Mouse (Mus musculus) heart, embryonic 13.5 days (tissue): ENCODE measurements around the gene Try4. TPM values are rescaled to one million over a fixed set of nuclear protein-coding genes. Genes with fewer than 3 reads are reported as not detected.
"Not testable (repeated sequence)": the region's sequence is repeated elsewhere in the genome, so short reads cannot be mapped to it uniquely, and the experiment has no call there.

ENCODE experiments used
- ATAC-seq: fragments of 200-750 bp; cut with Nextera tagmentation; 2 replicates; pipeline ENCODE4 v1.8.0; 2017; ENCODE audit warnings: moderate TSS enrichment; ENCODE audit not compliant: insufficient number of reproducible peaks, low FRiP score, low TSS enrichment; ENCODE audit errors: extremely low read depth
- H3K27ac ChIP-seq: fragments of 300-500 bp; sonication (generic); replicated peaks from 2 replicates; pipeline ENCODE4 v1.5.1; 2015; ENCODE audit warnings: moderate library complexity, mild to moderate bottlenecking, inconsistent platforms
- H3K27me3 ChIP-seq: fragments of 300-500 bp; sonication (generic); replicated peaks from 2 replicates; pipeline ENCODE4 v1.6.1; 2015; ENCODE audit warnings: mild to moderate bottlenecking, inconsistent platforms
- H3K36me3 ChIP-seq: fragments of 300-500 bp; sonication (generic); 2 replicates; pipeline ENCODE4 v1.6.1; 2015; ENCODE audit warnings: mild to moderate bottlenecking, inconsistent platforms
- H3K4me1 ChIP-seq: fragments of 300-500 bp; sonication (generic); 2 replicates; pipeline ENCODE4 v1.6.1; 2015; ENCODE audit warnings: inconsistent platforms
- H3K4me2 ChIP-seq: fragments of 300-500 bp; sonication (generic); 2 replicates; pipeline ENCODE4 v1.6.1; 2015; ENCODE audit warnings: inconsistent platforms, mild to moderate bottlenecking, moderate library complexity
- H3K4me3 ChIP-seq: fragments of 300-500 bp; sonication (generic); 2 replicates; pipeline ENCODE4 v1.5.1; 2015; ENCODE audit warnings: moderate library complexity, mild to moderate bottlenecking, inconsistent platforms
- H3K9ac ChIP-seq: fragments of 300-500 bp; sonication (generic); 2 replicates; pipeline ENCODE4 v1.6.1; 2015; ENCODE audit warnings: inconsistent platforms, mild to moderate bottlenecking, moderate library complexity
- H3K9me3 ChIP-seq: fragments of 300-500 bp; sonication (generic); 2 replicates; pipeline ENCODE4 v1.6.1; 2016; ENCODE audit warnings: inconsistent platforms
- WGBS: fragments of 180-500 bp; shearing (Covaris S2); methylation state at CpG from one replicate; pipeline ENCODE4 v1.1.7; 2015; ENCODE audit warnings: mixed read lengths; 5-methylcytosine and 5-hydroxymethylcytosine counted together
- polyA plus RNA-seq: library from polyadenylated mRNA; unstranded; fragments of >200 nt; fragmentation: Nextera tagmentation; extraction: Ambion mirVana; gene quantifications from 2 replicates; pipeline ENCODE4 v1.2.1, GENCODE M21; 2015

The Try4 gene
- not detected in 2 replicates for polyA plus RNA-seq

- H3K9me3 ChIP-seq = no peaks in the 10 kb centered on the region
- no peaks in the 10 kb centered on the region for H3K4me1 ChIP-seq
- H3K4me2 ChIP-seq = no peak within 1 kb of the TSS
- ATAC-seq = no peak
- WGBS = 61% methylated on average over 1 of the region's 1 CpGs
- no peak within 1 kb of the TSS for H3K9ac ChIP-seq
- H3K36me3 ChIP-seq = no peaks in the 10 kb centered on the region
- H3K4me3 ChIP-seq = no peak within 1 kb of the TSS
- no peaks in the 10 kb centered on the region for H3K27me3 ChIP-seq
- no peak within 1 kb of the TSS for H3K27ac ChIP-seq
Measured at GRCm38 (mm10) chr6:41301969-41302368, at the start of gene Try4. Try4 (plus strand) TSS chr6:41302269.

GRCm38 (mm10) chr6:41253314-41253713 is 48.8 kb upstream of the Try4 start:
- H3K4me1 ChIP-seq = not testable (repeated sequence)

GRCm38 (mm10) chr6:41256424-41256823 is 45.6 kb upstream of the Try4 start:
- no peak overlapping the region for H3K27ac ChIP-seq
- H3K9me3 ChIP-seq = no peaks in the 10 kb centered on the region
- no peak overlapping the region for H3K4me2 ChIP-seq
- no peak for ATAC-seq
- peaks cover 9% of the 10 kb centered on the region; the same call in 1 of the 2 replicates for H3K4me1 ChIP-seq
- H3K4me3 ChIP-seq = no peak overlapping the region
- H3K27me3 ChIP-seq = no peaks in the 10 kb centered on the region
- H3K36me3 ChIP-seq = no peaks in the 10 kb centered on the region
- H3K9ac ChIP-seq = no peak overlapping the region
- 62% methylated on average over 2 of the region's 2 CpGs for WGBS

More at GRCm38 (mm10) chr6:41253314-41253713, 48.8 kb upstream of the Try4 start:
- not testable (repeated sequence) for H3K4me2 ChIP-seq, H3K36me3 ChIP-seq, ATAC-seq, H3K4me3 ChIP-seq, H3K9ac ChIP-seq, H3K27me3 ChIP-seq, H3K27ac ChIP-seq, H3K9me3 ChIP-seq
- 74% methylated on average over 9 of the region's 9 CpGs for WGBS

GRCm38 (mm10) chr6:41257432-41257831 is 44.6 kb upstream of the Try4 start:
- Histone ChIP-seq H3K9me3 (no peaks in the 10 kb centered on the region), H3K9ac (no peak overlapping the region), H3K27me3 (no peaks in the 10 kb centered on the region), H3K27ac (no peak overlapping the region), H3K36me3 (no peaks in the 10 kb centered on the region), H3K4me3 (no peak overlapping the region), H3K4me1 (peaks cover 9% of the 10 kb centered on the region; the same call in 1 of the 2 replicates), H3K4me2 (no peak overlapping the region)
- ATAC-seq = no peak
- WGBS = 66% methylated on average over 3 of the region's 3 CpGs

- Histone ChIP-seq H3K27me3 (no peaks in the 10 kb centered on the region), H3K36me3 (no peaks in the 10 kb centered on the region), H3K9ac (no peak overlapping the region), H3K4me1 (0 out of 2 replicates have a peak, but pooled peaks cover 2% of the 10 kb centered on the region), H3K4me3 (no peak overlapping the region), H3K9me3 (0 out of 2 replicates have a peak, but pooled peaks cover 6% of the 10 kb centered on the region), H3K4me2 (no peak overlapping the region), H3K27ac (no peak overlapping the region)
- 42% methylated on average over 3 of the region's 3 CpGs for WGBS
- no peak for ATAC-seq
Measured at GRCm38 (mm10) chr6:41262796-41263195, 39.3 kb upstream of the Try4 start.

GRCm38 (mm10) chr6:41266140-41266539 is 35.9 kb upstream of the Try4 start:
- Histone ChIP-seq H3K4me2 (no peak overlapping the region), H3K9me3 (0 out of 2 replicates have a peak, but pooled peaks cover 6% of the 10 kb centered on the region), H3K36me3 (no peaks in the 10 kb centered on the region), H3K27ac (no peak overlapping the region), H3K9ac (no peak overlapping the region), H3K4me3 (no peak overlapping the region), H3K4me1 (no peaks in the 10 kb centered on the region), H3K27me3 (no peaks in the 10 kb centered on the region)
- no peak for ATAC-seq
- 65% methylated on average over 6 of the region's 6 CpGs for WGBS

- H3K9me3 ChIP-seq = no peaks in the 10 kb centered on the region
- H3K9ac ChIP-seq = no peak overlapping the region
- no peaks in the 10 kb centered on the region for H3K27me3 ChIP-seq
- 13% methylated on average over 1 of the region's 1 CpGs for WGBS
- no peak for ATAC-seq
- H3K27ac ChIP-seq = no peak overlapping the region
- H3K4me1 ChIP-seq = no peaks in the 10 kb centered on the region
- no peak overlapping the region for H3K4me3 ChIP-seq
- H3K4me2 ChIP-seq = no peak overlapping the region
- H3K36me3 ChIP-seq = no peaks in the 10 kb centered on the region
Measured at GRCm38 (mm10) chr6:41298255-41298654, 3.8 kb upstream of the Try4 start.

- ATAC-seq, H3K36me3 ChIP-seq, H3K4me2 ChIP-seq, H3K27me3 ChIP-seq, H3K4me1 ChIP-seq, H3K9ac ChIP-seq, H3K4me3 ChIP-seq, H3K27ac ChIP-seq, H3K9me3 ChIP-seq: not testable (repeated sequence)
- WGBS = 56% methylated on average over 3 of the region's 3 CpGs
Measured at GRCm38 (mm10) chr6:41316741-41317140, 14.7 kb downstream of the Try4 start, which contains the start of gene Try5. Try5 (minus strand) TSS chr6:41316841.

- no peak for ATAC-seq
- no peak within 1 kb of the TSS for H3K27ac ChIP-seq
- H3K4me3 ChIP-seq = no peak within 1 kb of the TSS
- 64% methylated on average over 2 of the region's 2 CpGs for WGBS
- no peak within 1 kb of the TSS for H3K4me2 ChIP-seq
- no peaks in the 10 kb centered on the region for H3K4me1 ChIP-seq
- H3K27me3 ChIP-seq = no peaks in the 10 kb centered on the region
- no peaks in the 10 kb centered on the region for H3K9me3 ChIP-seq
- H3K9ac ChIP-seq = no peak within 1 kb of the TSS
- no peaks in the 10 kb centered on the region for H3K36me3 ChIP-seq
Measured at GRCm38 (mm10) chr6:41353932-41354331, 51.9 kb downstream of the Try4 start, which contains the start of gene Try10. Try10 (plus strand) TSS chr6:41354105.

Other genes with a start within 250 kb of the Try4 start
- not detected in 2 replicates for gene Try5, start 14.6 kb downstream of the Try4 start, polyA plus RNA-seq
- gene Try10, start 51.8 kb downstream of the Try4 start, polyA plus RNA-seq = not detected in 2 replicates
- gene Prss3, start 75.4 kb downstream of the Try4 start, polyA plus RNA-seq = not detected in 2 replicates
- not detected in 2 replicates for gene Gm5771, start 90.1 kb downstream of the Try4 start, polyA plus RNA-seq
- gene Gm10334, start 143.9 kb downstream of the Try4 start, polyA plus RNA-seq = not detected in 2 replicates
- not detected in 2 replicates for gene Prss1, start 156.7 kb downstream of the Try4 start, polyA plus RNA-seq
- gene Prss2, start 219.5 kb downstream of the Try4 start, polyA plus RNA-seq = not detected in 2 replicates